Mouse (Mus musculus): ENCODE results near the gene Polr1e. TPM values are rescaled to one million over a fixed set of nuclear protein-coding genes. Genes with fewer than 3 reads are reported as not detected.
"Not testable (repeated sequence)": the region's sequence is repeated elsewhere in the genome, so short reads cannot be mapped to it uniquely, and the experiment has no call there.

Polr1e gene
- polyA plus RNA-seq, 1 experiment from 2014 or later = 46.3 TPM

DNA sequence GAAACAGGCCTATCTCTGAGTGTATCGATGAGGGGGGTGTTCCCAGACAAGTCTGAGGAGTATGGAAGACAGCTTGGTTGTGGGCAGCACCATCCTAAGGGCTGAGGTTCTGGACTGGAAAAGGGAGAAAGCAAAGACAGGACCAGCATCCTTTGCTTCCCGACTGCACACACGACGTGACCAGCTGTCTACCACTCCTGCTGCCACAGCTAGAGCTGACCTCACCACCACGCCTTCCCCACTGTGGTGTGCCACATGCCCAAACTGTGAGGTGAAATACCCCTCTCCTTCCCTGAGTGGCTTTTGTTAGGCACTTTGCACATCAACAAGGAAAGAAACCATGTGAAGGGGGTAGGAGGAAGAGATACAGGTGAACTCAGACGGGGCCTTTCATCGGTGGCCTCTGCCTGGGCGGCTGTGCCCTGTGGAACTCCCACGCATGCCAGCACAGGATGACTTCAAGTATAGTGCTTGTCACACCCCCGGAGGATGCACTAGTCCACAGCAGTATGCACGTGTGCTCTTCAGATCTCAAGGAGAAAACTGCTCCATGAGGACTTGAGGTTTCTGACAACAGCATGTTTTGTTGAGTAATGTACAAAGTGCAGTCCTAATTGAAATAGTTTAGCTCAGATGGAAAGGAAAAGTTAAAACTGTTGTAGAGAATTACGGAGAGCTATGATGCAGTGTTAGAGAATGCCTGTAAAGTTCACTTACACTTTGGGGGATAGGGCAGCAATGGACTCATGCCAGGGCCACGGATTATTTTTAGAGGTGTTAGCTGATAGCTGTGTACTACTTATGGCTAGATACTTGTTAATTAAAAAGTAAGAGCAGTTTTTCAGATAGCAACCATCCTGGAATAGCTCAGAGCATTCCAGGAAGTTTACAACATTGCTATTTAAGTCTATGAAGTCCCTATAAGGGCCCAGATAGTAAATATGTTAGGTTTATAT, 19.4 kb downstream of the Polr1e start:
- no peak overlapping the region for H3K4me3 ChIP-seq
- H3K27ac ChIP-seq (replicated peaks) = no peak overlapping the region
- peaks cover 59% of the 10 kb centered on the region for H3K36me3 ChIP-seq
- no peak for ATAC-seq (ENCODE audit: low FRiP score, low read depth)
- no peak overlapping the region for H3K9ac ChIP-seq (replicated peaks)
- H3K9me3 ChIP-seq = no peaks in the 10 kb centered on the region
- no peaks in the 10 kb centered on the region for H3K4me1 ChIP-seq
- no peak overlapping the region for H3K4me2 ChIP-seq (replicated peaks)
- no peaks in the 10 kb centered on the region for H3K27me3 ChIP-seq
- WGBS = 95% methylated on average over 13 of the region's 13 CpGs

DNA sequence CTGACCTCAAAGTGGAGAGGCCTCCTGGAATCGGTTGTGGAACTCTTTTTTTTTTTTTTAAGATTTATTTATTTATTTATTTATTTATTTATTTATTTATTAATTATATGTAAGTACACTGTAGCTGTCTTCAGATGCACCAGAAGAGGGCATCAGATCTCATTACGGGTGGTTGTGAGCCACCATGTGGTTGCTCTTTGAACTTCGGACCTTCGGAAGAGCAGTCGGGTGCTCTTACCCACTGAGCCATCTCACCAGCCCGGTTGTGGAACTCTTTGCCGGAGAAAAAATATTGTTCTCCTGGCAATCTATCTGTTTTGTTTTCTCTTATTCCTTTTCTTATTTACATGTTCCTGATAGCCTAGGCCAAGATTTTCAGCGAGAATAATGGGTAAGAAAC, 20.5 kb downstream of the Polr1e start:
- not testable (repeated sequence) for H3K9me3 ChIP-seq; H3K27me3 ChIP-seq; H3K4me1 ChIP-seq; H3K27ac ChIP-seq (replicated peaks); ATAC-seq (ENCODE audit: low FRiP score, low read depth); H3K4me3 ChIP-seq; H3K9ac ChIP-seq (replicated peaks); H3K4me2 ChIP-seq (replicated peaks)
- peaks cover 57% of the 10 kb centered on the region for H3K36me3 ChIP-seq
- 64% methylated on average over 8 of the region's 8 CpGs for WGBS

DNA sequence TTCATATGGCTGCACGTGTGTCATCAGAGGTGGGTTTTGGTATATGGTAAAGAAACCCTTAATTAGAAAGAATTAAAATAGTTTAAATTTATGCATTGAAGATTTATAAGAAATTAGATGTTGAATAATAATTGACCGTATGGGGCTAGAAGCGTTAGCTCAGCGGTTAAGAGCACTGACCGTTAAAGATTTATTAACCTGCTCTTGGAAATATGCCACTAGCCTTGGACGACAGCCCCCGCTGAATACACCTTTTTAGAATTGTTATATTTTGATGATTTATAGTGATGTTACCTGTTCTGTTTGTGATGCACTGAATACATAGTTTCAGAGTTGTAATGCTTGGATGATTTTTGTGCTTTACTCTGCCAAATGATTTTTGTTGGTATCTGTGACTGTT, 21.2 kb downstream of the Polr1e start:
- H3K4me1 ChIP-seq; H3K9ac ChIP-seq (replicated peaks); H3K9me3 ChIP-seq; H3K27me3 ChIP-seq; ATAC-seq (ENCODE audit: low FRiP score, low read depth); H3K27ac ChIP-seq (replicated peaks); H3K4me2 ChIP-seq (replicated peaks); H3K4me3 ChIP-seq: not testable (repeated sequence)
- peaks cover 58% of the 10 kb centered on the region for H3K36me3 ChIP-seq
- WGBS = 91% methylated on average over 7 of the region's 7 CpGs

DNA sequence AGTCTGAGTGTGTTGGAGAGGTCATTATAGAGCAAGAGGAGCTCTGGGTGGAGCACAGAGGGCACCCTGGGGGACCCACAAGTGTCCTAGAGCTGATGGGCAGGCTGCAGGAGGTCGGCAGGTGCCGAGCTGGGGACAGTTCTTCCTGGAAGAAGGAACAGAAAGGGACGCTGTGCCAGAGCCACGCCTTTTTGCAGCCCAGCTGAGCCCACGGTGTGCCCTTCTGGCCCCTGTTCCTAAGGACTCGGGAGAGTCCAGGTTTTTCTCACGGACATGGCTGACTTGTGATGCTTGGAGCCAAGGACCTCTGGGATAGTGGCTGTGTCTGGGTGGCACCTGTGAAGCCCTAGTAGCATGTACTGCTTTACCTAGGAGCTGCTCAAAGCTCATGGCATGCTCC, 22.4 kb downstream of the Polr1e start:
- Histone ChIP-seq H3K9me3 (no peaks in the 10 kb centered on the region), H3K27me3 (no peaks in the 10 kb centered on the region), H3K36me3 (peaks cover 50% of the 10 kb centered on the region), H3K9ac (replicated peaks) (no peak overlapping the region), H3K27ac (replicated peaks) (no peak overlapping the region), H3K4me3 (no peak overlapping the region), H3K4me2 (replicated peaks) (no peak overlapping the region), H3K4me1 (no peaks in the 10 kb centered on the region)
- WGBS = 86% methylated on average over 7 of the region's 7 CpGs
- no peak for ATAC-seq (ENCODE audit: low FRiP score, low read depth)

DNA sequence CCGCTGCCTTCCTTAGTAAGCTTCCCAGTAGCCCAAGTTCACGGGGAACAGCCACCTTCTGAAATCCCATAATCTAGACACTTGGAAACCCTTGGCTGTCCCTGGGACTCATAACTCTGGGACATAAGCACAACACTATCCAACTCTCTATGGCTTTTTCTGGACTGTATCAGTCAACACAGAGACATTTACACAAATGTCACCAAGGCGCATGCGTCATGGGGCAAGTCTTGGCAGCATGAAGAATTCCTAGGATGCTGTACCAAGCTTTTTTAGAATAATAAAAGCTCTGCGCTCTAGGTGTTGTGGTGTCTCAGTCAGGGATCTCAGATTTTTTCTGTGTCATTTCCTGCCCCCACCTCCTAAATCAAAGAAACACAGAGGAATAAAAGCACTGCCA, 28.3 kb downstream of the Polr1e start:
- Histone ChIP-seq H3K4me2 (replicated peaks) (no peak overlapping the region), H3K9ac (replicated peaks) (no peak overlapping the region), H3K4me3 (no peak overlapping the region), H3K27ac (replicated peaks) (no peak overlapping the region), H3K36me3 (peaks cover 32% of the 10 kb centered on the region), H3K4me1 (0 out of 2 replicates have a peak, but pooled peaks cover 2% of the 10 kb centered on the region), H3K27me3 (no peaks in the 10 kb centered on the region), H3K9me3 (no peaks in the 10 kb centered on the region)
- WGBS = 95% methylated on average over 5 of the region's 5 CpGs
- no peak for ATAC-seq (ENCODE audit: low FRiP score, low read depth)

DNA sequence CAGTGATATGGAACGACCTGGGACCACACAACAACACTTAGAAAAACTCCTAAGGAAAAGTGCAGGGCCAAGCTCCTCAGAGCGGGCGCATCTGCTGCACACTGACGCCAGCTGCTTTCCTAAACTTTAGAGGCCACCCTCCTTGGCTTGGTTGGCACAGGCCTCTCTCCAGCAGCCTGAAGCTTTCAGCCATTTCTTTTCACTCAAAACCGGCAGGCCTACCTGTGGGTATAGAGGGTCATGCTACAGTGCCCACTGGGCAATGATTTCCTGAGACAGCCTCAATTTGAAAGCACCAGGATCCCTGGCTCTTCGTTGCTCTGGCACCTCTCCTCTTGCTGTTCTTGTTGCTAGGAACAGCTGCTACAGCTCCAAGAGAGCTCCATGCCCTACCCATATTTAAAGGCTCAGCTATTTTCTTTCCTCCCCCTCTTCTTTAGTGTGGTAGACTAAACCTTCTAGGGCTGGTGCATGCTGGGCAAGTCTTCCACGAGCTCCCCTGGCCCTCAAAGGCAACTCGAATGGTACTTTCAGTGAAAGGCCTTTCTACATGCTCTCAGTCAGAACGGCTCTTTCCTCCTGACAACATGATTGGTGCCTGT, 29.0 kb downstream of the Polr1e start:
- Histone ChIP-seq H3K27me3 (no peaks in the 10 kb centered on the region), H3K27ac (replicated peaks) (no peak overlapping the region), H3K9me3 (no peaks in the 10 kb centered on the region), H3K4me3 (no peak overlapping the region), H3K9ac (replicated peaks) (no peak overlapping the region), H3K36me3 (peaks cover 32% of the 10 kb centered on the region), H3K4me2 (replicated peaks) (no peak overlapping the region), H3K4me1 (0 out of 2 replicates have a peak, but pooled peaks cover 2% of the 10 kb centered on the region)
- ATAC-seq (ENCODE audit: low FRiP score, low read depth) = no peak
- 84% methylated on average over 9 of the region's 9 CpGs for WGBS

DNA sequence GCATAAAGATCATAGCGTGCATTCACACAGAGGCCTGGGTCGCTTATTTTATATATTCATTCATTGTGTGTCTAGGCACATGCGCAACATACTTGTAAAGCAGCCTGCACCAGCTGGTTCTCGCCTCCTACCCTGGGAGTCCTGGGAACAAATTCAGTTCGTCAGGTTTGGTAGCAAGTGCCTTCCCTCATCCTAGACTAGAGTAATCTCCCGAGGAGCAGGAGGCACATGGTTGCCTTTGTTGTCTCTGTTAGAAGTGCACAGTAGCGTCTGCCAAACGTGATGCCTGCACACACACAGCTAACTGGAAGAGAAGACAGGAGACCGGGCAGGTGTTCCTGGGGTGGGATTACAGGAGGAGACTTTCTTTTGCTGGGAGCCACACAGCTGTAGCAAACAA, 29.6 kb downstream of the Polr1e start:
- peaks cover 32% of the 10 kb centered on the region for H3K36me3 ChIP-seq
- 72% methylated on average over 9 of the region's 9 CpGs for WGBS
- no peak for ATAC-seq (ENCODE audit: low FRiP score, low read depth)

DNA sequence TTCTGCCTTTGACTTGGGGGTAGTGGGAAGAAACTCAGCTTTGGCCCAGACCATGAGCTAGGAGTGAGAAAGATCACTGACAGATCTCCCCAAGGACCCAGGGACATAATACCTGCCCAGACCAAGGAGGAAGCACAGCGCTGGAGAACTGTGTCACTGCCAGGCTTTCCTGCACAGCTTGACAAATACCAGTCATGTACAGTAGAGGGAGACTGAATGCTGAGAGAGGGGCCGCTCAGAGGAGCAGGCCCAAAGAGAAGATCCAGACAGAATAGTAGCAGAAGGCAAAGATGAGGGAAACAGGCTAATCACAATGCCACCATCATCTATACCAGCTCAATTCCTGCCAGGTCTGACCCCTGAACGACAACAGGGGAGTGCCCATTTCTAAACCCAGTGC, 36.5 kb downstream of the Polr1e start:
- WGBS = 61% methylated on average over 3 of the region's 3 CpGs
- Histone ChIP-seq H3K4me1 (no peaks in the 10 kb centered on the region), H3K9ac (replicated peaks) (no peak overlapping the region), H3K36me3 (peaks cover 25% of the 10 kb centered on the region), H3K4me3 (no peak overlapping the region), H3K9me3 (no peaks in the 10 kb centered on the region), H3K4me2 (replicated peaks) (no peak overlapping the region), H3K27ac (replicated peaks) (no peak overlapping the region), H3K27me3 (no peaks in the 10 kb centered on the region)
- no peak for ATAC-seq (ENCODE audit: low FRiP score, low read depth)

More for the DNA sequence above, 29.6 kb downstream of the Polr1e start:
- Histone ChIP-seq H3K27me3 (no peaks in the 10 kb centered on the region), H3K4me3 (no peak overlapping the region), H3K9ac (replicated peaks) (no peak overlapping the region), H3K4me1 (0 out of 2 replicates have a peak, but pooled peaks cover 2% of the 10 kb centered on the region), H3K4me2 (replicated peaks) (no peak overlapping the region), H3K9me3 (no peaks in the 10 kb centered on the region), H3K27ac (replicated peaks) (0 out of 2 replicates have a peak overlapping the region, but pooled peaks have one; percentile 15)

DNA sequence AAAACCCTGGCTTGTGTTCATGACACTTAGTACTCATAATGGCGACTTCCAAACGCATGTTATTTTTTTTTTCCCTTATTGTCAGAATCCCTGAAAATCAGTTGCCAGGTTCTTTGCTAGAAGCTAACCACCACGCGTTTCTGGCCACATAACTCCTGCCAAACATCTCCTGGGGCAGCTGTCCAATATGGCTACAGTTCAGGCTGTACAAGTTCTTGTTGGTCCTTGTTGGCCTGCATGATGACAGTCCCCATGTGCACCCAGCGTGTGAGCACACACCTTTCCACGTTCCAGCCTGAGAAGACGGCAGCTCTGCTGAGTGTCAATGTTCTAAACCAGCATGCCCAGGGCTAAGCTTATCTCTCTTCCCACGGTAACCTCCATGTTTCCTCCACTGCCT, 37.1 kb downstream of the Polr1e start:
- WGBS = 94% methylated on average over 8 of the region's 8 CpGs
- H3K9me3 ChIP-seq = no peaks in the 10 kb centered on the region
- no peaks in the 10 kb centered on the region for H3K4me1 ChIP-seq
- peaks cover 25% of the 10 kb centered on the region for H3K36me3 ChIP-seq
- H3K4me3 ChIP-seq = no peak overlapping the region
- no peak for ATAC-seq (ENCODE audit: low FRiP score, low read depth)
- H3K4me2 ChIP-seq (replicated peaks) = no peak overlapping the region
- H3K27ac ChIP-seq (replicated peaks) = no peak overlapping the region
- H3K27me3 ChIP-seq = no peaks in the 10 kb centered on the region
- no peak overlapping the region for H3K9ac ChIP-seq (replicated peaks)

DNA sequence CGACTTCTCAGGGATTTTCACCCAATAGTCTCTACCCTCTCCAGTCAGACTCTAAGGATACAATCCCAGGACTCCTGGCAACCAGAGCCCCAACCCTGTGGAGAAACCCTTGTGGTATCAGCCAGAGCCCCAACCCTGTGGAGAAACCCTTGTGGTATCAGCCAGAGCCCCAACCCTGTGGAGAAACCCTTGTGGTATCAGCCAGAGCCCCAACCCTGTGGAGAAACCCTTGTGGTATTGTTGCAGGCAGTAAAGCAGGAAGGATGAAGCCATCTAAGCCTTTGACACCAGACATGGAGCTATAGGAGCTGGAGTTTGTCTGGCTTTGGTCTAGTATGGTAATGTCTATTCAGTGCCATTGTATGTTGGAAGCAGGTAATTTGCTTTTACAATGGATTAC, 45.5 kb downstream of the Polr1e start:
- not testable (repeated sequence) for ATAC-seq (ENCODE audit: low FRiP score, low read depth); H3K4me2 ChIP-seq (replicated peaks); H3K4me1 ChIP-seq; H3K4me3 ChIP-seq; H3K9me3 ChIP-seq; H3K9ac ChIP-seq (replicated peaks); H3K27ac ChIP-seq (replicated peaks); H3K27me3 ChIP-seq
- WGBS = 80% methylated on average over 1 of the region's 1 CpGs
- peaks cover 15% of the 10 kb centered on the region for H3K36me3 ChIP-seq

DNA sequence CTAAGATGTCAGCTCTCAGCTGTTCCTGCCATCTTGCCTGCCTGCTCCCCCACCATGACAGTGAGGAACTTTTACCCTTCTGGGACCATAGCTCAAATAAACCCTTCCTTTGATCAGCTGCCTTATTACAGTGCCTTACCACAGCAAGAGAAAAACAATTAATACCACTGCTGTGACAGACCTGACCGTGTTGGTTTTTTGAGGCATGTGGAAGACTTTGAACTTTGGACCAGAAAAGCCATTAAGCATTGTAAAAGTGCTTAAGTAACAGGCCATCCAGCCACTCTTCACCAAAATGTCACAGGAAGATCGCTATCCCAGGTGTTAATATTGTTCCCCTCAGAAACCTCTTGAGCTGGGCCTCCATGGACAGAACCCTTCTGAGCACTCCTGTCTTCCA, 46.2 kb downstream of the Polr1e start:
- Histone ChIP-seq H3K4me3 (no peak overlapping the region), H3K4me1 (0 out of 2 replicates have a peak, but pooled peaks cover 4% of the 10 kb centered on the region), H3K4me2 (replicated peaks) (no peak overlapping the region), H3K36me3 (peaks cover 13% of the 10 kb centered on the region), H3K27me3 (peaks cover 8% of the 10 kb centered on the region; the same call in 1 of the 2 replicates), H3K27ac (replicated peaks) (no peak overlapping the region), H3K9ac (replicated peaks) (no peak overlapping the region), H3K9me3 (no peaks in the 10 kb centered on the region)
- WGBS = 86% methylated on average over 2 of the region's 2 CpGs
- ATAC-seq (ENCODE audit: low FRiP score, low read depth) = no peak

DNA sequence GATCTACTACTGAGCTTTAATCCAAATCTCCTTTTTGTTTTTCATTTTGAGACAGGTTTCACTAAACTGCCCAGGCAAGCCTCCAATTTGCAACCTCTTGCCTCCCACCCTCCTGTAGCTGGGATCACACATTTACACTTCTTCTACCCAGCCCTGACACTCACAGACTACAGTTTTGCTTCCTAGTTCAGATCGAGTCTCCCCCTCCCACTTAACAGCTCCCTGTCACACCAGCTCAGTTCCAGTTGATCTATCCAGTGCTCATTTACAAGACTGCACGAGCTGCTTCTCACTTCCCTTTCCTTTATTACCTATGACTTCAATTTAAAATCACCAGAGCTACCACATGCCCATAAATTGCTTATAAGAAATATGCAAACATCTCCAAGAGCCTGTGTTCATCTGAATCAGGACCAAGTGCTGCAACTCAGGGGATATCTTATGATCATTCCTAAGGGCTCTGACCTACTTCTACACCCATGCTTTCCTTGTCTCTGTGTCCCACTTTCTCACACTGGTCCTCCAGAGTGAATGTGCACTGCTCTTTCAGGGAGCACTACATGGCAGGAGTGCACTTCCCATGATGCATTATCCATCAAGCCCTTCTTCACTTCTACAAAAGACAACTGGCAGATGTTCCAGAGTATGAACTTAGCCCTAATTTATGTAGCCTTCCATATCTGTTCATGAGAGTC, 47.8 kb downstream of the Polr1e start:
- 40% methylated on average over 2 of the region's 2 CpGs for WGBS
- Histone ChIP-seq H3K36me3 (peaks cover 9% of the 10 kb centered on the region), H3K4me1 (0 out of 2 replicates have a peak, but pooled peaks cover 7% of the 10 kb centered on the region), H3K27me3 (peaks cover 5% of the 10 kb centered on the region; the same call in 1 of the 2 replicates), H3K9ac (replicated peaks) (no peak overlapping the region), H3K4me3 (no peak overlapping the region), H3K4me2 (replicated peaks) (no peak overlapping the region), H3K9me3 (no peaks in the 10 kb centered on the region), H3K27ac (replicated peaks) (no peak overlapping the region)
- ATAC-seq (ENCODE audit: low FRiP score, low read depth) = no peak

All from midbrain, embryonic 12.5 days (tissue).